Mouse (Mus musculus) midbrain, embryonic 15.5 days (tissue): ENCODE measurements at regions not wholly inside any gene's neighbourhood (a gene's known extent, or its start where the extent isn't known, plus 50 kb on each side); places are given as distances from the start of the nearest gene placed in this dataset.

Source experiments
- ATAC-seq: fragments of 200-750 bp; cut with Nextera tagmentation; replicated peaks from 2 replicates; pipeline ENCODE4 v1.8.0; 2017; ENCODE audit warnings: moderate TSS enrichment
- H3K27ac ChIP-seq: fragments of 300-500 bp; sonication (generic); 2 replicates; pipeline ENCODE4 v1.5.1; 2015; ENCODE audit warnings: mild to moderate bottlenecking, inconsistent platforms
- H3K27me3 ChIP-seq: fragments of 300-500 bp; sonication (generic); replicated peaks from 2 replicates; pipeline ENCODE4 v1.6.1; 2015; ENCODE audit warnings: inconsistent platforms
- H3K36me3 ChIP-seq: fragments of 300-500 bp; sonication (generic); replicated peaks from 2 replicates; pipeline ENCODE4 v1.6.1; 2015; ENCODE audit warnings: inconsistent platforms
- H3K4me1 ChIP-seq: fragments of 300-500 bp; sonication (generic); 2 replicates; pipeline ENCODE4 v1.6.1; 2015; ENCODE audit warnings: inconsistent platforms
- H3K4me2 ChIP-seq: fragments of 300-500 bp; sonication (generic); 2 replicates; pipeline ENCODE4 v1.6.1; 2015; ENCODE audit warnings: inconsistent platforms, mild to moderate bottlenecking, moderate library complexity
- H3K4me3 ChIP-seq: fragments of 300-500 bp; sonication (generic); 2 replicates; pipeline ENCODE4 v1.5.1; 2015; ENCODE audit warnings: mild to moderate bottlenecking, inconsistent platforms
- H3K9ac ChIP-seq: fragments of 300-500 bp; sonication (generic); 2 replicates; pipeline ENCODE4 v1.6.1; 2015; ENCODE audit warnings: mild to moderate bottlenecking, inconsistent platforms
- H3K9me3 ChIP-seq: fragments of 300-500 bp; sonication (generic); 2 replicates; pipeline ENCODE4 v1.6.1; 2016; ENCODE audit warnings: inconsistent platforms
- WGBS: fragments of 180-500 bp; shearing (Covaris S2); methylation state at CpG from one replicate; pipeline ENCODE4 v1.1.7; 2015; ENCODE audit warnings: mixed read lengths; 5-methylcytosine and 5-hydroxymethylcytosine counted together

DNA sequence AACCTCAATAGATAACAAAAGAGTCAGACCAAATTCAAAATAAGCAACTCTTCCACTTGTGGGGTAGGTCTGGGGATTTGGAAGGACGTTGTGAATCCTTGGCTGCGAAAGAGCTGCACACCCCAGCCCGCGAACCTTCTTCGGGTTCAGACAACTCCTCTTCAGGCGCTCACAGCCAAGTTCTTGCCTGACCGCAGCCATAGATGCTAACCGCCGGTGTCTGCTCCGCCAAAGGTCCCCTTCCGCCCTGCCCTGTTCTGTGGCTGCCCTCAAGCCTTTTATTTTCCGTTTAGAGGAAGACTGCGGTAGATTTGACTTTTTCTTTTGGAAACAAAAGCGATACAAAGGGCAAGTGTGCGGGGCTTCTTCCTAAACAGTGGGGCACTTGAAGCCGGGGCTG is 68.6 kb upstream of the Hnrnpk start:
- no peak for ATAC-seq
- Histone ChIP-seq H3K9ac (no peak overlapping the region), H3K27me3 (0 out of 2 replicates have a peak, but pooled peaks cover 8% of the 10 kb centered on the region), H3K36me3 (no peaks in the 10 kb centered on the region), H3K4me3 (peak overlapping the region; percentile 34), H3K4me1 (peaks cover 8% of the 10 kb centered on the region; the same call in 1 of the 2 replicates), H3K27ac (no peak overlapping the region), H3K9me3 (no peaks in the 10 kb centered on the region), H3K4me2 (peak overlapping the region; percentile 53)
- WGBS = 2% methylated on average over 16 of the region's 16 CpGs

DNA sequence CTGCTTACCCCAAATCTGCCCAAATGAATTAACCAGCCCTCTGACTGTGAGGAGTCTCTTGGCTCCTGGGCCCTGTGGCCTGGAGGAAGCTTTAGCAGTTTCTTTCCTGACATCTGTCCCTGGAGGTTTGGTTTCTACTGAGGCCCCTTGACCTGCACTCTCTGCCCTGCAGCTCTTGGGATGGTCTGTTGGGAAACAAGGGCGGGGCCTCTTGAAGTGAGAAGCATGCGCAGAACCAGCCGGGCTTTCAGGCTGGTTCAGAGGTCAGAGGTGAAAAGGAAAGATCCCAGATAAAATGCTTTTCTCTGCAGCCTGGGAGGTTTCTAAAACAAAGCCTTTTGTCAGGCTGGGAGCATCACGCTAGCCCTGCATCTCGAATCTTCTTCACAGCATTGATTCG is 66.6 kb upstream of the Hnrnpk start:
- ATAC-seq = no peak
- no peaks in the 10 kb centered on the region for H3K36me3 ChIP-seq
- H3K9me3 ChIP-seq = no peaks in the 10 kb centered on the region
- WGBS = 16% methylated on average over 6 of the region's 6 CpGs
- no peak overlapping the region for H3K9ac ChIP-seq
- peaks cover 16% of the 10 kb centered on the region for H3K4me1 ChIP-seq
- H3K27me3 ChIP-seq = 0 out of 2 replicates have a peak, but pooled peaks cover 8% of the 10 kb centered on the region
- no peak overlapping the region for H3K4me2 ChIP-seq
- H3K27ac ChIP-seq = no peak overlapping the region
- H3K4me3 ChIP-seq = no peak overlapping the region

DNA sequence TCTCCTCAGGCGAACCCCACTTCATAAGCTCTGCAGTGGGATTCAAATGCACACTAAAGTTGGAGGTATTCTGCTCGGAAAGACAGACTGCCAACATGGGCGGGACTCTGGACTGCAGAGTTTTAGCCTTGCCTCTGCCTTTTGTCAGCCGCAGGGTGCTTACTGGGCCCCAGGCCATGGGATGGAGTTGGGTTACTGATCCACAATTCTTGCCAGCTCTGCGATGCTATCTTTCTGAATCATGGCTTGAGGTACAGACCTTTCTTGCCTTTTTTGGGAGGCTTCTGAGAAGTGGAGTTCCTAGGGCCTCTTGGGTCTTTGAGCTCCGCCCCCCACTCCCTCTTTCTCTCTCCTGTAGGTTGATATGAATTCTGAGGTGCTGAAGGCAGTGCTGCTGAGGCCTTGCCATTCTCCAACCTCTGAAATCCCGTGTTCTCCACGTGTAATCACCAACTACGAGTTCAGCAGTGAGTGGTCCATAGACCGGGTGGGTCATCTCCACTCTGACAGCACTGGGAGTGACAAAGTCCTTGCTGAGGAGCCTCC is 64.0 kb upstream of the Hnrnpk start:
- H3K4me1 ChIP-seq = peaks cover 16% of the 10 kb centered on the region

DNA sequence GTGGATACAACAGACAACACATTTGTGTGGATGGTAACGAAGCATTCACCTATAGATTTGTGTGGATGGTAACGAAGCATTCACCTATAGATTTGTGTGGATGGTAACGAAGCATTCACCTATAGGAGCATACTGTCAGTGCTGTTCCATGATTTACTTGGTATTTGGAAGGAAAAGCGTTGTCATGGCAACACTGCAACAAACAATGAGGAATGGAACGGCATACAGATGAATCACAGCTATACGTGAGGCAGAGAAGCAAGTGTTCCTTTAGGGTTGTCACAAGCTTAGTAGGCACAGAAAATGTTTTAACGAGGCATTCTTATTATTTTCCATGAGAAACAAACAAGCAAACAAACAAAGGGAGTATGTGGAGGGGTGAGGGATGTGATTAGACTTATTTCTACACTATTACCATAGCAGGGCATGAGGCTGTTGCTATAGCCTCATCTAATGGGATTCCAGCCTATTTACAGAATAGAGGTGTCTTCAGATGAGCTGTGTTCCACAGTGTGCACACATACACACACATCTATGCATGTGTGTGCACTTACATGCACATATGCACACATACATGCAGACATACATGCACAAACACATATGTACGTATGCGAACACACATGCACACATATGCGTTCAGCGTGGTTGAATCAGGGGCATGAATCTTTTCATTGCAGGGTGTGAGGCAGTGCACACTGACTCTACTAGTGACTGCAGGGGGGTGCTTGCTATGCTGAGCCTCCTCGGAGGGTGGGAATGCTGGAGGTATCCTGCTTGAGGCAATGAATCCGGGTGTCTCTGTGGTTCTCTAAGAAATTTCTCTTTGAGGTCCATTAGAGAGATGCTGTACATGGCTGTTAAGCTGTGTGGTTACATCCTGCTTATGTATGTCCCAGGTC is 62.3 kb upstream of the Hnrnpk start:
- H3K27ac ChIP-seq = peak overlapping the region; percentile 46
- no peak overlapping the region for H3K4me2 ChIP-seq
- no peaks in the 10 kb centered on the region for H3K9me3 ChIP-seq
- peak; percentile 89 for ATAC-seq
- 62% methylated on average over 13 of the region's 13 CpGs for WGBS
- no peak overlapping the region for H3K9ac ChIP-seq
- H3K27me3 ChIP-seq = no peaks in the 10 kb centered on the region
- no peak overlapping the region for H3K4me3 ChIP-seq
- peaks cover 8% of the 10 kb centered on the region for H3K4me1 ChIP-seq
- no peaks in the 10 kb centered on the region for H3K36me3 ChIP-seq

More for the DNA sequence above, 64.0 kb upstream of the Hnrnpk start:
- Histone ChIP-seq H3K9me3 (no peaks in the 10 kb centered on the region), H3K9ac (no peak overlapping the region), H3K27ac (no peak overlapping the region), H3K4me3 (no peak overlapping the region), H3K36me3 (no peaks in the 10 kb centered on the region), H3K27me3 (no peaks in the 10 kb centered on the region), H3K4me2 (no peak overlapping the region)
- 90% methylated on average over 10 of the region's 10 CpGs for WGBS
- ATAC-seq = no peak
